Mouse (Mus musculus): ENCODE measurements around the gene Gm28778. TPM values are rescaled to one million over a fixed set of nuclear protein-coding genes. Genes with fewer than 3 reads are reported as not detected.

Gene Gm28778
- 1.8 TPM for polyA plus RNA-seq (2015; fragmentation: Illumina TruSeq; extraction: RNeasy Lipid Tissue Mini Kit (QIAGEN cat#74804); ENCODE audit: low read depth, low replicate concordance)

GRCm38 (mm10) chr1:53296581-53297383 is at the start of gene Gm28778, which contains the start of the genes Pms1 and Ormdl1:
Gene Gm28778 (plus strand): TSS chr1:53297111.
Gene Pms1 (minus strand): TSS chr1:53297018.
Gene Ormdl1 (plus strand): TSS chr1:53297095.

DNA sequence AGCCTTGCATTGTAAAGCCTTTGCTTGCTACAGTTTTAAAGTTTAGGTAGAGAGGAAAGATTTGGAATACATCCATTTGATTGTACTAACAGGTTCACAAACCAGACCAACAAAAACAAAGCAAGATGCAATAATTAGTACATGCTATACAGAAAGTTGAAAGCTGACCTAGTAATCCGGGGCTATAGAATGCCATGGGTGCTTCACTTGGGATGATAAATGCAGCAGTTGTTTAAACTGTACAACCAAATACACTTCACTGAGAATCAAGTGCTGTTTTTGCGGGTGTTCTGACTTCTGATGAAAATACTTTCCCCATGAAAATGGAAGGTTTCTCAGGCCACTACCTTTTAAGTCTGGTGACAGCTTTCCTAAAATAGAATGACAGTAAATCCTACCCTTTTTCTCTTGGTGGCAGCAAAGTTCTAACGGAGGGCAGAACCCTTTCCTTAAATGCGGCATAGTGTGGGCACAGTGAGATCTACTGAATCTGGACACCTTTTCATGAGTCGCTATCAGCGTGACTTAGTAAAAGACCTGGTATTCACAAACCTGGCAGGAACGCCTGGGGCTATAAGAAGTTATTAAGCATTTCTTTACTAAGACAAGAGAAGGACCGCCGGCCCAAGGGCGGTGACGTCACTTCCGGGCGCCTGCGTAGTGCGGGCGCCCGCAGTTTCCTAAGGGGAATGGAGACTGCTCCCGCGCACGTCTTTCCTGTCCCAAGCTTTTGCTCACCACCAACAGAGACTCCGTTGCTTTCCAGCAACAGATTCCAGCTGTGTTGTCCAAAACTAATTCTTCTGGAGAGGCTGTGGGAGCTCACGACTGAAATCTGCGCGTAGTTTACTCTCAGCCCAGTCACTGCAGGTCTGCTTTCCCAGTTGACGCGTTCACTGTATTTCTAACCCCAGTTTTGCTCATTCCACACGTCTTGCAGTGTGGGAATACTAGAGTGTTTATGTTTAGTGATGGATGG is 16.4 kb downstream of the Gm28778 start, which contains the start of gene Osgepl1:
TSS of gene Osgepl1 (plus strand) at position 636 of the 979 bp plus-strand sequence.

DNA sequence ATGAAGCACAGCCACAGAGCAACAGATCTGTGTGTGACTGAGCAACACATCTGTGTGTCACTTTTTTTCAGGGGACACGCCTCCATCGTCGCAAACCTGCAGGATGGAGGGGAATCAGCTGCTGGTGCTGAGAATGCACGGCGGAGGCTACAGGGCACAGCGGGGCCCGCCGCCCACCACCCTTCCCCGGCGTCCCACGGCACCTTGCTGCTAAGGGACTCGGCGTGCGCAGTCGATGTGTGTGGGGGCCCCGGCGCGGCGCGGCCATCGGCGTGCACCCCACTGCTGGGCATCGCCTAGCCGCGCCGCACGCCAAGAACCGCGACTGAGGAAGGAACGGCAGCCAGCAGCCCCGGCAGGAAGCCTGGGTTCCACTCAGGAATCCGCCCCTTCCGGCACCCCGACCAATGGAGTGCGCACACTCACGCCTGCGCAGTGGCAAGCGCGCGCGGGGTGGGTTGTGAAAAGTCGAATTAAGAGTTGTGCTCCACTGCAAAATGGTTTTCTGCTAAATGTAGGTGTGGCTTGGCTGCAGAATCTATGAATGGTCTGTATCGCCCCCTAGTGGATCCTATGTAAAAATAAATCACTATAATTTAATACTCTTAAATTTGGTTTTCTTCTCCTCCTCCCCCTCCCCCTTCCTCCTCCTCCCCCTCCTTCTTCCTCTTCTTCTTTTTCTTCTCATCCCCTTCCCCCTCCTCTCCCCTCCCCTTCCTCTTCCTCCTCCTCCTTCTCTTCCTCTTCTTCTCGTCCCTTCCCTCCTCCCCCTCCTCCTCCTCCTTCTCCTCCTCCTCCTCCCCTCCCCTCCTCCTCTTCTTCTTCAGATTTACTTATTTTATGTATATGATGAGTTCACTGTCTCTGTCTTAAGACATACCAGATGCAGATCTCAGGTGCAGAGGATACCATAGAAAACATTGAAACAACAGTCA is 55.7 kb downstream of the Gm28778 start, which contains the start of the genes Asdurf, Gm28551 and Asnsd1:
TSS of gene Asdurf (minus strand) at position 293 of the 935 bp plus-strand sequence.
TSS of gene Gm28551 (minus strand) at position 341 of the 935 bp plus-strand sequence.
TSS of gene Asnsd1 (minus strand) at position 426 of the 935 bp plus-strand sequence.

Other genes with a start within 250 kb of the Gm28778 start
- 0.27 TPM for gene Mstn, start 235.5 kb upstream of the Gm28778 start, polyA plus RNA-seq (2015; fragmentation: Illumina TruSeq; extraction: RNeasy Lipid Tissue Mini Kit (QIAGEN cat#74804); ENCODE audit: low read depth, low replicate concordance)
- not detected for gene 1700019A02Rik, start 109.5 kb upstream of the Gm28778 start, polyA plus RNA-seq (2015; fragmentation: Illumina TruSeq; extraction: RNeasy Lipid Tissue Mini Kit (QIAGEN cat#74804); ENCODE audit: low read depth, low replicate concordance)
- 3.2 TPM for gene Pms1, start 93 bp upstream of the Gm28778 start, polyA plus RNA-seq (2015; fragmentation: Illumina TruSeq; extraction: RNeasy Lipid Tissue Mini Kit (QIAGEN cat#74804); ENCODE audit: low read depth, low replicate concordance)
- 16.5 TPM for gene Ormdl1, start within 50 bp of the Gm28778 start, polyA plus RNA-seq (2015; fragmentation: Illumina TruSeq; extraction: RNeasy Lipid Tissue Mini Kit (QIAGEN cat#74804); ENCODE audit: low read depth, low replicate concordance)
- 19.4 TPM for gene Osgepl1, start 16.5 kb downstream of the Gm28778 start, polyA plus RNA-seq (2015; fragmentation: Illumina TruSeq; extraction: RNeasy Lipid Tissue Mini Kit (QIAGEN cat#74804); ENCODE audit: low read depth, low replicate concordance)
- not detected for gene Asdurf, start 55.5 kb downstream of the Gm28778 start, polyA plus RNA-seq (2015; fragmentation: Illumina TruSeq; extraction: RNeasy Lipid Tissue Mini Kit (QIAGEN cat#74804); ENCODE audit: low read depth, low replicate concordance)
- 0.24 TPM for gene Gm28551, start 55.6 kb downstream of the Gm28778 start, polyA plus RNA-seq (2015; fragmentation: Illumina TruSeq; extraction: RNeasy Lipid Tissue Mini Kit (QIAGEN cat#74804); ENCODE audit: low read depth, low replicate concordance)
- gene Asnsd1, start 55.6 kb downstream of the Gm28778 start, polyA plus RNA-seq (2015; fragmentation: Illumina TruSeq; extraction: RNeasy Lipid Tissue Mini Kit (QIAGEN cat#74804); ENCODE audit: low read depth, low replicate concordance), result 25.3 TPM